Mouse (Mus musculus) liver (tissue): ENCODE data around the gene Slamf6.

Experiments used
- DNase-seq: peaks from one replicate; pipeline ENCODE4 v3.0.0-alpha.2; 2020; ENCODE audit warnings: mixed read lengths

The Slamf6 gene

GRCm38 (mm10) chr1:171996701-171997100 lies 79.4 kb downstream of the Slamf6 start:
- no peak for DNase-seq

- DNase-seq: no peak
Observed at GRCm38 (mm10) chr1:171998820-171999597, 81.7 kb downstream of the Slamf6 start.

DNA sequence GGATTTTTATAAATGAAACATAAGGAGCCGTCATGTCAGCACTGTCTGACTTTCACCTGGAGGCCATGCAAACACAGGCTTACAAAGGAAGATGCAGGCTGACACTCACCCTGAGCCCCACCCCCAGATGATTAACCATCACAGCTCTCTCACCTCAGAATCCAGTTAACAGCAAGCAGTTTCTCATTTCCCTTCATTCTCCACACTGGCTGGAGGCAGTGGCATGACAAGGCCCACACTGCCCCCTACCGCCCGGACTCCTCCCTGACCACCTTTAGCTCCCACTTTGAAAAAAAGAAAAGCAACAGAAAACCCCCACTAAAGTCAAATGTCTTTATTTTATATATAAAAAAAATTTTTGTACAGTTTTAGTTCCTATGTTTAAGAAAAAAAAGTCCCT lies 83.3 kb downstream of the Slamf6 start:
- peak; percentile 69 for DNase-seq

GRCm38 (mm10) chr1:172001665-172002064 lies 84.3 kb downstream of the Slamf6 start:
- no peak for DNase-seq
